Mouse (Mus musculus): ENCODE measurements around the gene Prr7.

- TF ChIP-seq CTCF (IDR thresholded peaks at IDR 0.05) (no peak; the same call in 1 of the 2 replicates), POLR2A (IDR thresholded peaks at IDR 0.05; ENCODE audit: insufficient read depth, low read depth, low read length) (no peak)
Measured at GRCm38 (mm10) chr13:55420018-55420932, 43.8 kb upstream of the Prr7 start.
